Mouse (Mus musculus): ENCODE data around the gene Dock4.

GRCm38 (mm10) chr12:40884976-40885375 is 439.2 kb downstream of the Dock4 start:
- TF ChIP-seq CTCF (IDR thresholded peaks at IDR 0.05; ENCODE audit: borderline replicate concordance, control insufficient read depth, extremely low read depth, insufficient read depth, low read length, poor library complexity) (no peak), POLR2A (IDR thresholded peaks at IDR 0.05; ENCODE audit: control insufficient read depth, extremely low read depth, insufficient read depth, low read length, poor library complexity) (no peak)
